Mouse (Mus musculus) heart, postnatal 0 days (tissue): Measurements from ENCODE around the gene Ubl3. TPM values are rescaled to one million over a fixed set of nuclear protein-coding genes. Genes with fewer than 3 reads are reported as not detected.

Source experiments
- ATAC-seq: fragments of 200-750 bp; cut with Nextera tagmentation; 2 replicates; pipeline ENCODE4 v1.8.0; 2017; ENCODE audit warnings: low read depth, moderate number of reproducible peaks, moderate library complexity; ENCODE audit not compliant: insufficient read depth
- DNase-seq: peaks from one replicate; pipeline ENCODE4 v3.0.0-alpha.2; 2016; ENCODE audit warnings: low spot score
- H3K27ac ChIP-seq: fragments of 300-500 bp; sonication (generic); 2 replicates; pipeline ENCODE4 v1.5.1; 2014; ENCODE audit warnings: low read depth, mild to moderate bottlenecking
- H3K27me3 ChIP-seq: fragments of 300-500 bp; sonication (generic); 2 replicates; pipeline ENCODE4 v1.6.1; 2014; ENCODE audit warnings: low read length, mixed read lengths; ENCODE audit not compliant: control insufficient read depth, insufficient read depth
- H3K36me3 ChIP-seq: fragments of 300-500 bp; sonication (generic); replicated peaks from 2 replicates; pipeline ENCODE4 v1.6.1; 2014; ENCODE audit warnings: low read length, mixed read lengths; ENCODE audit not compliant: control insufficient read depth, insufficient read depth
- H3K4me1 ChIP-seq: fragments of 300-500 bp; sonication (generic); 2 replicates; pipeline ENCODE4 v1.6.1; 2014; ENCODE audit warnings: antibody characterized with exemption; ENCODE audit not compliant: control insufficient read depth, insufficient read depth
- H3K4me2 ChIP-seq: fragments of 300-500 bp; sonication (generic); 2 replicates; pipeline ENCODE4 v1.6.1; 2014; ENCODE audit warnings: low read depth, mild to moderate bottlenecking, low read length, moderate library complexity
- H3K4me3 ChIP-seq: fragments of 300-500 bp; sonication (generic); 2 replicates; pipeline ENCODE4 v1.5.1; 2014; ENCODE audit warnings: low read depth, low read length
- H3K9ac ChIP-seq: fragments of 300-500 bp; sonication (generic); replicated peaks from 2 replicates; pipeline ENCODE4 v1.6.1; 2014; ENCODE audit warnings: low read depth, low read length, mixed read lengths
- H3K9me3 ChIP-seq: fragments of 300-500 bp; sonication (generic); replicated peaks from 2 replicates; pipeline ENCODE4 v1.6.1; 2016; ENCODE audit warnings: low read length; ENCODE audit not compliant: control insufficient read depth
- CTCF ChIP-seq: IDR thresholded peaks from 2 replicates; pipeline ENCODE4 v1.5.1; 2016; ENCODE audit warnings: antibody characterized with exemption, control low read depth, low read depth
- EP300 ChIP-seq: IDR thresholded peaks from 2 replicates; pipeline ENCODE4 v1.6.1; 2016; ENCODE audit warnings: antibody characterized with exemption, low read depth
- WGBS: fragments of 180-500 bp; shearing (Covaris S2); extraction: QIAGEN DNeasy Blood & Tissue Kit; methylation state at CpG from one replicate; pipeline ENCODE4 v1.1.7; 2014; 5-methylcytosine and 5-hydroxymethylcytosine counted together
- polyA plus RNA-seq: library from polyadenylated mRNA; unstranded; fragments of >200 nt; fragmentation: Nextera tagmentation; extraction: Ambion mirVana; gene quantifications from 2 replicates; pipeline ENCODE4 v1.2.1, GENCODE M21; 2015
- total RNA-seq: library from RNA; depleted of rRNA; stranded (reverse); fragments of >200 nt; gene quantifications from 2 replicates; pipeline ENCODE4 v1.2.3, GENCODE M21; 2014; ENCODE audit warnings: low replicate concordance

Ubl3 gene
- total and polyA plus RNA-seq, 2 experiments from 2014 or later = 76.8 to 105 TPM

DNA sequence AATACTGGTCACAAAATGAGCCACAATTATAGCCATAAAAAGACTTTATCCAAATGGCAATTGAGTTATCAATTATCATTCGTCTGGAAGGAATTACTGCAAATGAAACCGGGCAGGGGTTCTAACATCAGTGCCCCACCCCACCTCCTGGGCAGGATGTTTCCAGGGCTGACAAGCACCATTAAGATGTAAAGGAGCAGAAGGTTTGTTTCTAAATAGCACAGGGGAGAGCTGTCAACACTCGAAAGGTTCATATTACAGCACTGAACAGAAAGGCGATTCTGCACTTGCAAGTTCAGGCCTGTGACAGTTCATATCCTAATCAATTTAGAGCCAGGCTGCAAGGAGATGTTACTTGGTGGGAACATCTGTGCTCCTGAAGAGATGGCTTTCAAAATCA, 3.3 kb downstream of the Ubl3 start:
- no peak overlapping the region for H3K27ac ChIP-seq
- peak overlapping the region; percentile 85; the same call in 1 of the 2 replicates for H3K4me2 ChIP-seq
- no peaks in the 10 kb centered on the region for H3K9me3 ChIP-seq
- no peaks in the 10 kb centered on the region for H3K27me3 ChIP-seq
- no peak for TF ChIP-seq CTCF
- TF ChIP-seq EP300 = no peak
- no peaks in the 10 kb centered on the region for H3K36me3 ChIP-seq
- H3K4me1 ChIP-seq = peaks cover 36% of the 10 kb centered on the region
- 28% methylated on average over 4 of the region's 4 CpGs for WGBS
- no peak for DNase-seq
- no peak for ATAC-seq
- H3K9ac ChIP-seq = no peak overlapping the region
- H3K4me3 ChIP-seq = no peak overlapping the region

- Histone ChIP-seq H3K27me3 (no peaks in the 10 kb centered on the region), H3K36me3 (no peaks in the 10 kb centered on the region), H3K4me2 (no peak overlapping the region), H3K4me3 (no peak overlapping the region), H3K9ac (no peak overlapping the region), H3K9me3 (no peaks in the 10 kb centered on the region), H3K27ac (no peak overlapping the region), H3K4me1 (peaks cover 34% of the 10 kb centered on the region)
- DNase-seq = no peak
- no peak for TF ChIP-seq EP300
- no peak for TF ChIP-seq CTCF
- WGBS = 59% methylated on average over 9 of the region's 9 CpGs
- ATAC-seq = no peak
Measured at GRCm38 (mm10) chr5:148548568-148548967, 4.0 kb downstream of the Ubl3 start.

DNA sequence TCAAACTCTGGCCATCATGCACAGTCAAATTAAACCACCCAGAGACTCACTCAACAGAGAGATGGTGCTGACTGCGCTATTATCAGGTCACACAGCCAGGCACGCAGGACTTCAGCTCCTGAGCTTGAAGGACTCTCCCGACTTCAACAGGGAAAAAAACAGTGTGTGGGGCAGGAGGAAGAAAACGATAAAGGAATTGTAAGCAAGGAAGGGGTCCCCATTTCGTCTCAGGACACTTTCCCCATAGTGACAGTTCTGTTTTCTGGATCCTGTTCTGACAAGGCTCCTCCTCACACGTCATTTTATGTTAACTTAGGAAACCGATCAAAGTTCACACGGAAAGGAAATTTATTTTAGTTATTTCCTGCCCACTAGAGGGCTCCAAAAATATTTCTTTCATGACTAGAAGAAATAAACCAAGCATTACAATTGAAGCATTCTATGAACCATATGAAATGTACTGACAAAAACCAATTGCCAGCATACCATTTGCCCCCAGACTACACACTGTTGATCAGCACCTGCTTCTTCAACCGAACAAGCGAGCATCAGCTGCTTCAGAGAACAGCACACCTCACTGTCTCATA, 4.6 kb downstream of the Ubl3 start:
- 22% methylated on average over 10 of the region's 10 CpGs for WGBS
- TF ChIP-seq CTCF (peak; percentile 42), EP300 (no peak)

GRCm38 (mm10) chr5:148546970-148547369, 5.6 kb downstream of the Ubl3 start:
- 41% methylated on average over 2 of the region's 2 CpGs for WGBS
- Histone ChIP-seq H3K36me3 (no peaks in the 10 kb centered on the region), H3K27me3 (no peaks in the 10 kb centered on the region), H3K27ac (no peak overlapping the region), H3K9ac (no peak overlapping the region), H3K4me2 (no peak overlapping the region), H3K4me3 (no peak overlapping the region), H3K9me3 (no peaks in the 10 kb centered on the region), H3K4me1 (peaks cover 40% of the 10 kb centered on the region)
- no peak for ATAC-seq
- TF ChIP-seq EP300 (no peak), CTCF (no peak)
- DNase-seq = no peak

More for the DNA sequence above, 4.6 kb downstream of the Ubl3 start:
- ATAC-seq = no peak
- Histone ChIP-seq H3K4me3 (no peak overlapping the region), H3K9ac (no peak overlapping the region), H3K27me3 (no peaks in the 10 kb centered on the region), H3K4me1 (peaks cover 34% of the 10 kb centered on the region), H3K4me2 (no peak overlapping the region; the same call in 1 of the 2 replicates), H3K9me3 (no peaks in the 10 kb centered on the region), H3K27ac (no peak overlapping the region), H3K36me3 (no peaks in the 10 kb centered on the region)
- peak; percentile 58 for DNase-seq

DNA sequence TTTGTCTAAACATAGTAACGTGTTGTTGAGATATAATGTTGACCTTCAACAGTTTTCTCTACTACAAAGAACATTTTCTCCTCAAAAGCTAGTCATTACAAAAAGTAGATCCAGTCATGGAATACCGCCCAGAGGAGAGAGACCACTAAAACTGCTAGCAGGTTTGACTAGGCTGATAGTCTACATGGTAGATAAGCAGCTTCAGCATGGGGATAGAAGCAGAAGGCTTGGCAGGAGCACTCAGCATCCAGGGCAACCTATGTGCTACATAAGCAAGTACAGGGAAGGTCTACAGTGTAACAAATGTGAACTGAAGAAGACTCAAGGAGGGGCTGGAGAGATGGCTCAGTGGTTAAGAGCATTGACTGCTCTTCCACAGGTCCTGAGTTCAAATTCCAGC, 7.9 kb downstream of the Ubl3 start:
- H3K9ac ChIP-seq = no peak overlapping the region
- 75% methylated on average over 2 of the region's 2 CpGs for WGBS
- ATAC-seq = no peak

GRCm38 (mm10) chr5:148542196-148542595, 10.4 kb downstream of the Ubl3 start:
- Histone ChIP-seq H3K27ac (no peak overlapping the region), H3K36me3 (no peaks in the 10 kb centered on the region), H3K9ac (no peak overlapping the region), H3K9me3 (no peaks in the 10 kb centered on the region), H3K4me3 (no peak overlapping the region), H3K4me1 (peaks cover 17% of the 10 kb centered on the region), H3K27me3 (no peaks in the 10 kb centered on the region), H3K4me2 (no peak overlapping the region)
- no peak for ATAC-seq
- DNase-seq = no peak
- TF ChIP-seq CTCF (no peak), EP300 (no peak)
- WGBS = 10% methylated on average over 2 of the region's 2 CpGs

More for the DNA sequence above, 7.9 kb downstream of the Ubl3 start:
- Histone ChIP-seq H3K9me3 (no peaks in the 10 kb centered on the region), H3K36me3 (no peaks in the 10 kb centered on the region), H3K4me1 (peaks cover 34% of the 10 kb centered on the region), H3K4me2 (no peak overlapping the region), H3K27ac (no peak overlapping the region), H3K27me3 (no peaks in the 10 kb centered on the region), H3K4me3 (no peak overlapping the region)
- DNase-seq = no peak
- TF ChIP-seq EP300 (no peak), CTCF (no peak)
